Mouse (Mus musculus) cerebellum, adult 2 months (tissue): ENCODE results near the gene Gm281.

ENCODE experiments used
- CTCF ChIP-seq: fragments of 200-500 bp; IDR thresholded peaks from 2 replicates; pipeline ENCODE4 v1.5.1; 2011; ENCODE audit warnings: low read depth, mild to moderate bottlenecking, control low read depth, low read length, moderate library complexity, borderline replicate concordance; ENCODE audit not compliant: insufficient read depth
- POLR2A ChIP-seq: fragments of 200-500 bp; IDR thresholded peaks from 2 replicates; pipeline ENCODE4 v1.6.1; 2011; ENCODE audit warnings: low read length, control low read depth, borderline replicate concordance; ENCODE audit not compliant: insufficient read depth

DNA sequence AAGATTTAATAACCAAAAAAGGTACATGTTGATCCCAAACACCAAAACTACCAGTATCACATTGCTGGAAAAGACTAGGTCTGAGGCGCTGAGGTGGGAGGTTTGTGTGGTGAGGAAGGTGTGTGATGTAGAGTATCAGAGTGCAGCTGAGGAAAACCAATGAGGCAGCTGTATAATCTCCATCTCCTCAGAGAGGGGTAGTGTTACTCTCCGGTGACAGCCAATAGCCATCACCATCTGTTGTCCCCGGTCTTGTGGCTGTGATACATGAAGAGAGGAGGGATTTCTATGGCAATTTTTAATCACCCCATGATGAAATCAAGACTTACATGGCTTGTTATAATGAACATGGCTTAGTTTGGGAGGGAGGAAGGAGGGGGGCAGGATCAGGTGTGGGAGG is 20.5 kb downstream of the Gm281 start:
- TF ChIP-seq CTCF (no peak), POLR2A (no peak)
